Mouse (Mus musculus): ENCODE measurements around the gene Cox5a. TPM values are rescaled to one million over a fixed set of nuclear protein-coding genes. Genes with fewer than 3 reads are reported as not detected.

The Cox5a gene
- total and polyA plus RNA-seq, 3 experiments: 179 to 255 (median 229) TPM

DNA sequence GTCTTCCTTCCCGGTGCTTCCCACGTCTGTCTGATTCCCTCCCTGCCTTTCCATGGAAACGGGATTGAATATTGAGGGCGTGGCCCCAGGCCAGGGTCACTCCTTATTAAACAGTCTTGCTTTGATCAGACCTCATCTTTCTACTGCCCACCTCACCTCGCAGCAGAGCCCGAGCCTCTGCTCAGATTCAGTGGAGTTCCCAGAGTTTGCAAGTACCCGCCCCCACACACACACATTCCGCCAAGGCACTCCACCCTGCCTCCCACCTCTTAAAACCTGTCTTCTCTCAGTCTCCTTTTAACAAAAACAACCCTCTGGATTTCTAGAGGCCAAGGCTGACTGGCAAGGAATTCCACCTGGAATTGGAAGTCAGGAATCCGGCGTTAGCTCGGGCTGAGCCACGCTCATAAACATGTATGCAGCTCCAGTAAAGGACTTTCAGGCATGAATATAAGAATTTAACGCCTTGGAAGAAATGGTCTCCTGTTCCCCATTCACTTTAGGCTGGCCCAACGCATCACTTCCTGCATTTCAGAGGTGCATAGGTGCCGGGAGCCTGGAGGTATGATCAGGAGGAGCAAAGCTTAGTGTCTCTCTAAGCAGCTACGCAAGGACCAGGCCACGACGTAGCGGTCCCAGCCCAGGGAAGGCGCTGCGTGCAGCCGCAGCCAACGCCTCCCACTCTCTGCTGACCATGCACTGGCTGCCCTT is 18.0 kb upstream of the Cox5a start:
- Histone ChIP-seq H3K4me1 (ENCODE audit: control insufficient read depth in 1 of 2, insufficient read depth in 2 of 2) (peaks cover 0 to 3% of the 10 kb centered on the region in 2 experiments; a peak in 1 of 4 replicates), H3K4me3 (replicated peaks in 1 of 3; ENCODE audit: low read depth in 2 of 3, low read length in 2 of 3, poor library complexity in 1 of 3) (no peak overlapping the region), H3K9ac (ENCODE audit: insufficient read depth, low read depth) (no peak overlapping the region), H3K79me2 (replicated peaks; ENCODE audit: control insufficient read depth, extremely low read depth, insufficient read depth, poor library complexity, severe bottlenecking) (no peaks in the 10 kb centered on the region), H3K9me3 (replicated peaks; ENCODE audit: low read length) (peaks cover 4% of the 10 kb centered on the region), H3K36me3 (replicated peaks in 1 of 2; ENCODE audit: control insufficient read depth in 1 of 2, insufficient read depth in 1 of 2, low read length in 1 of 2) (peaks cover 0 to 8% of the 10 kb centered on the region in 2 experiments), H3K27me3 (replicated peaks) (no peaks in the 10 kb centered on the region), H3K4me2 (ENCODE audit: insufficient read depth, low read depth, poor library complexity, severe bottlenecking) (no peak overlapping the region), H3K27ac (ENCODE audit: insufficient read depth, low read depth) (no peak overlapping the region)
- dilution Hi-C loops (cut with MboI; ENCODE audit: extremely low pct_ligation_motif_present, extremely low pct_unique_long_range_greater_than_20kb, low sequenced_read_pairs) (no loop called here), in situ Hi-C loops (cut with MboI; ENCODE audit: low pct_ligation_motif_present, low pct_unique_long_range_greater_than_20kb, low sequenced_read_pairs) (loop anchor here (10.0 kb wide), 1 partner anchor 58 kb away; the partner anchor contains the start of gene Ppcdc)
- no peak for DNase-seq (ENCODE audit: extremely low read depth)
- TF ChIP-seq GABPA (IDR thresholded peaks at IDR 0.05; ENCODE audit: insufficient replicate concordance, low read depth, low read length): no peak
- no peak for TF ChIP-seq IRF4 (IDR thresholded peaks at IDR 0.05; ENCODE audit: low read depth, low read length)
- no peak for TF ChIP-seq UBTF (IDR thresholded peaks at IDR 0.05; ENCODE audit: low read depth, low read length)
- no peak for TF ChIP-seq CHD1 (IDR thresholded peaks at IDR 0.05; ENCODE audit: low read depth, low read length)
- TF ChIP-seq ELF1 (IDR thresholded peaks at IDR 0.05; ENCODE audit: low read depth, low read length): no peak
- TF ChIP-seq KAT2A (IDR thresholded peaks at IDR 0.05; ENCODE audit: insufficient replicate concordance, low read length): no peak
- TF ChIP-seq ZC3H11A (IDR thresholded peaks at IDR 0.05; ENCODE audit: low read depth, low read length): no peak
- no peak for TF ChIP-seq SIN3A (IDR thresholded peaks at IDR 0.05; ENCODE audit: low read length)
- no peak for TF ChIP-seq RCOR1 (conservative IDR thresholded peaks at IDR 0.05; ENCODE audit: low read depth, low read length)

DNA sequence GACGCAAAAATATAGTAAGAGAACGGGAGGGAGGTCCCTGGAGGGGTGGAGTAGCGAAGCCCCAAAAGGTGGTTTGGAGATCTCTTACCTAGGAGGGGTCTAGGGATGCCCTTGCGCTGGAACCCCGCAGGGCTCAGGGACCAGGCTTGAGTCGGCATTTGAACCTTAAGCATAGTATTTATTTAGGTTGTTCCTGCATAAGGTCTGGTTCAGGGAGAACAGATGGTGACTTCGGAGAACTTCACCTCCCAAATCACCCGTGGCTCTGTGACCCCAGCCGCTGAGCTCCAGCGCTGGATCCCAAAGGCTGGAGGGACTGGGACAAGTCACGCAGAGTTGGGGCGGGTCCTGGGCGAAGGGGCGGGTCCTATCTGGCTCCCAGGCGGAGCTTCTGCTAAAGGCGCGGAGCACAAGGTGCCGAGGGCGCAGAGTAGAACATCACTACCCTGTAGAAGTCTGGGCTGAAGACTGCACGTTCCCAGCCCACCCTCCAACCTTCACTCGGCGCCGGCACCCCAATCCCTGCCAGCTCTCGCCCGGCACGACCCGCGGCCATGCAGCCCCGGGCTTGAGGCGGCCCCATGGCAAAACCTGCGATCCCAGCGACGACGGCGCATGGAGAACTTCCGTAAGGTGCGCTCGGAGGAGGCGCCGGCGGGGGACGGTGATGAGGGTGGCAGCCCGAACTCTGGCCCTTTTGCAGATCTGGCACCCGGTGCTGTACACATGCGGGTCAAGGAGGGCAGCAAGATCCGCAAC is 17.3 kb upstream of the Cox5a start, which contains the start of gene Rpp25:
Gene Rpp25, plus strand, starts transcription at position 405 of the 759 bp plus-strand sequence.
- Histone ChIP-seq H3K9ac (ENCODE audit: insufficient read depth, low read depth) (no peak within 1 kb of the TSS), H3K79me2 (replicated peaks; ENCODE audit: control insufficient read depth, extremely low read depth, insufficient read depth, poor library complexity, severe bottlenecking) (no peaks in the 10 kb centered on the region), H3K36me3 (replicated peaks in 1 of 2; ENCODE audit: control insufficient read depth in 1 of 2, insufficient read depth in 1 of 2, low read length in 1 of 2) (peaks cover 0 to 8% of the 10 kb centered on the region in 2 experiments), H3K4me1 (ENCODE audit: control insufficient read depth in 1 of 2, insufficient read depth in 2 of 2) (peaks cover 0 to 3% of the 10 kb centered on the region in 2 experiments; a peak in 1 of 4 replicates), H3K9me3 (replicated peaks; ENCODE audit: low read length) (peaks cover 4% of the 10 kb centered on the region), H3K27me3 (replicated peaks) (no peaks in the 10 kb centered on the region), H3K4me2 (ENCODE audit: insufficient read depth, low read depth, poor library complexity, severe bottlenecking) (no peak within 1 kb of the TSS), H3K27ac (ENCODE audit: insufficient read depth, low read depth) (no peak within 1 kb of the TSS), H3K4me3 (replicated peaks in 1 of 3; ENCODE audit: low read depth in 2 of 3, low read length in 2 of 3, poor library complexity in 1 of 3) (no peak within 1 kb of the TSS)
- in situ Hi-C loops (cut with MboI; ENCODE audit: low pct_ligation_motif_present, low pct_unique_long_range_greater_than_20kb, low sequenced_read_pairs): loop anchor here (10.0 kb wide), 1 partner anchor 59 kb away; the partner anchor contains the start of gene Ppcdc
- TF ChIP-seq PAX5 (IDR thresholded peaks at IDR 0.05; ENCODE audit: low read length) (no peak), POLR2A (IDR thresholded peaks at IDR 0.05; ENCODE audit: low read depth, low read length) (no peak), MEF2A (IDR thresholded peaks at IDR 0.05; ENCODE audit: borderline replicate concordance, low read depth, low read length) (no peak), CHD1 (IDR thresholded peaks at IDR 0.05; ENCODE audit: low read depth, low read length) (no peak), ZKSCAN1 (IDR thresholded peaks at IDR 0.05; ENCODE audit: borderline replicate concordance, low read depth, low read length) (no peak), E2F4 (IDR thresholded peaks at IDR 0.05; ENCODE audit: insufficient replicate concordance, low read depth, low read length) (no peak), NRF1 (IDR thresholded peaks at IDR 0.05; ENCODE audit: low read depth, low read length) (no peak), MXI1 (IDR thresholded peaks at IDR 0.05; ENCODE audit: low read depth, low read length) (no peak), KAT2A (IDR thresholded peaks at IDR 0.05; ENCODE audit: insufficient replicate concordance, low read length) (no peak), MYC (IDR thresholded peaks at IDR 0.05; ENCODE audit: low read depth, low read length) (no peak), POLR2AphosphoS2 (IDR thresholded peaks at IDR 0.05; ENCODE audit: low read depth, low read length) (no peak), BHLHE40 (IDR thresholded peaks at IDR 0.05; ENCODE audit: low read depth, low read length) (no peak), HCFC1 (IDR thresholded peaks at IDR 0.05; ENCODE audit: low read depth, low read length) (no peak), TBP (conservative IDR thresholded peaks at IDR 0.05; ENCODE audit: low read depth, low read length) (no peak), SIN3A (IDR thresholded peaks at IDR 0.05; ENCODE audit: low read length) (no peak), RCOR1 (conservative IDR thresholded peaks at IDR 0.05; ENCODE audit: low read depth, low read length) (no peak)
- dilution Hi-C loops (cut with MboI; ENCODE audit: extremely low pct_ligation_motif_present, extremely low pct_unique_long_range_greater_than_20kb, low sequenced_read_pairs): no loop called here
- DNase-seq (ENCODE audit: extremely low read depth): no peak
